Mouse (Mus musculus) C2C12 (cell line): ENCODE measurements around the gene Vangl2. TPM values are rescaled to one million over a fixed set of nuclear protein-coding genes. Genes with fewer than 3 reads are reported as not detected.

Source experiments
- H3K27me3 ChIP-seq: one replicate; pipeline ENCODE4 v1.6.1; 2011; ENCODE audit not compliant: control insufficient read depth, insufficient read depth, insufficient read length
- H3K36me3 ChIP-seq: one replicate; pipeline ENCODE4 v1.6.1; 2011; ENCODE audit not compliant: control insufficient read depth, insufficient read depth
- H3K4me3 ChIP-seq: one replicate; pipeline ENCODE4 v1.5.1; 2011; ENCODE audit warnings: mild to moderate bottlenecking, control low read depth; ENCODE audit not compliant: poor library complexity, insufficient read depth, severe bottlenecking
- H3K79me2 ChIP-seq: one replicate; pipeline ENCODE4 v1.6.1; 2011; ENCODE audit not compliant: control insufficient read depth, insufficient read depth
- H3K79me3 ChIP-seq: one replicate; pipeline ENCODE4 v1.6.1; 2011; ENCODE audit warnings: low read depth, control low read depth
- H3ac ChIP-seq: one replicate; pipeline ENCODE3; 2011; ENCODE audit warnings: low read depth; ENCODE audit not compliant: control insufficient read depth, insufficient read length
- CEBPB ChIP-seq: IDR thresholded peaks from one replicate; pipeline ENCODE4 v1.6.1; 2011; ENCODE audit warnings: low read depth, mild to moderate bottlenecking, control low read depth, moderate library complexity
- CTCF ChIP-seq: IDR thresholded peaks from one replicate; pipeline ENCODE4 v1.5.1; 2011; ENCODE audit not compliant: control insufficient read depth, insufficient read depth, insufficient read length
- FOSL1 ChIP-seq: IDR thresholded peaks from one replicate; pipeline ENCODE4 v1.8.0; 2011; ENCODE audit warnings: mild to moderate bottlenecking, low read length; ENCODE audit not compliant: poor library complexity, insufficient read depth, severe bottlenecking
- MAX ChIP-seq: IDR thresholded peaks from one replicate; pipeline ENCODE4 v1.6.1; 2011; ENCODE audit warnings: mild to moderate bottlenecking, control low read depth
- MYOD1 ChIP-seq: IDR thresholded peaks from one replicate; pipeline ENCODE4 v1.6.1; 2011; ENCODE audit warnings: low read depth; ENCODE audit not compliant: control insufficient read depth, insufficient read length
- MYOG ChIP-seq: IDR thresholded peaks from one replicate; pipeline ENCODE4 v1.6.1; 2011; ENCODE audit not compliant: control insufficient read depth, insufficient read length; ENCODE audit errors: extremely low read depth
- USF1 ChIP-seq: IDR thresholded peaks from one replicate; pipeline ENCODE4 v1.6.1; 2011; ENCODE audit warnings: low read depth, mild to moderate bottlenecking, control low read depth, moderate library complexity
- polyA plus RNA-seq: library from polyadenylated mRNA; unstranded; fragments of >200 nt; fragmentation: generic; extraction: Trizol; gene quantifications from one replicate; pipeline ENCODE4 v1.2.1, GENCODE M21; 2012; ENCODE audit warnings: missing spikeins

Vangl2 gene
- polyA plus RNA-seq, 1 experiment = 5.7 TPM

- Histone ChIP-seq H3K36me3 (no peaks in the 10 kb centered on the region), H3ac (no peak overlapping the region), H3K79me2 (no peaks in the 10 kb centered on the region), H3K79me3 (no peaks in the 10 kb centered on the region), H3K27me3 (no peaks in the 10 kb centered on the region), H3K4me3 (no peak overlapping the region)
- TF ChIP-seq CEBPB = no peak
- TF ChIP-seq CTCF = no peak
- TF ChIP-seq MYOG = no peak
- no peak for TF ChIP-seq MAX
- no peak for TF ChIP-seq MYOD1
- TF ChIP-seq USF1 = no peak
- TF ChIP-seq FOSL1 = no peak
These were observed 8.9 kb downstream of the Vangl2 start for GRCm38 (mm10) chr1:172019339-172019738.

DNA sequence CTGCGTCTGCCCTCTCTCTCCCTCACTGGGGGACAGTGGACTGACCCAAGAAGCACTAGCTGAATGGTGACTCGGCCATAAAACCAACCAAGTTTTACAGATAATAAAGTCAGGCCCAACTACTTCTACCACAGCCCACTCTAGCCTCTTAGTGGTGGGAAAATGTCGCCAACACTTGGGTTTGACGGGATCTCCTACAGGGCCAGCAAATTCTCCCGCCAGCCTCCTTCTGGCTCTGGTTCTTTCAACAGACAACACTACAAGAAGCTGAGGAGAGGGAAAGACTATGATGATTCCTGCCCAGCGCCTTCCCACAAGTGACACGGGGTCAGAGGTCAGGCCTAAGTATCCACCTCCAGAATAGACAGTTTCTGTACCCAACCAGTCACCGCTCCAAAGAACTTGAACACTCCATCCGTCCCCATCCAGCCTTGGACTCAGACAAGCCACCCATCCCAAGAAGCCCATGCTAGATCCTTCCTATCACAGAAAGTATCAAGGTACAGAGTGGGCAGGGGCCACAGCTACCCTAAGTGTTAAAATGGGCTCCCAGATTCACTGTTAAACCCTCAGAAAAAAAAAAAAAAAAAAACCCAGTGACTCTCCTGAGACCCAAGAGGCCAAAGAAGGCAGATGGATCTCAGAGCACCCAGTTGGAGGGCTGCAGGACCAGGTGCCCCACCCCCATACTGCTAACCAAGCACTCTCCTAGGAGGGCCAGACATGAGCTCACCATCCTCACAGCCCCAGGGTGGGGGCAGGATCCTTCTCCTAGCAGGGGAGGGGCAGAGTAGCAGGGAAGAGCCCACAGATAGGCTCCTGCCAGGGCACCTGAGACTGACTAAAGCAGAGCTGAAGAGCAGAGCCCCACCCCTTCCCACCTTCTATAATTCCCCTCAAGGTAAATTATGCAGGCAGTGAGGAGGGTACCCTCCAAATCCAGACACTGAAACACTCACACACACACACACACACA lies 9.6 kb downstream of the Vangl2 start:
- H3K4me3 ChIP-seq = no peak overlapping the region
- H3ac ChIP-seq = no peak overlapping the region
- TF ChIP-seq MAX = no peak
- TF ChIP-seq CEBPB = no peak
- no peak for TF ChIP-seq MYOD1
- no peak for TF ChIP-seq CTCF
- no peak for TF ChIP-seq MYOG
- no peak for TF ChIP-seq USF1
- no peak for TF ChIP-seq FOSL1
- H3K79me3 ChIP-seq = no peaks in the 10 kb centered on the region
- no peaks in the 10 kb centered on the region for H3K27me3 ChIP-seq
- H3K79me2 ChIP-seq = no peaks in the 10 kb centered on the region
- no peaks in the 10 kb centered on the region for H3K36me3 ChIP-seq

DNA sequence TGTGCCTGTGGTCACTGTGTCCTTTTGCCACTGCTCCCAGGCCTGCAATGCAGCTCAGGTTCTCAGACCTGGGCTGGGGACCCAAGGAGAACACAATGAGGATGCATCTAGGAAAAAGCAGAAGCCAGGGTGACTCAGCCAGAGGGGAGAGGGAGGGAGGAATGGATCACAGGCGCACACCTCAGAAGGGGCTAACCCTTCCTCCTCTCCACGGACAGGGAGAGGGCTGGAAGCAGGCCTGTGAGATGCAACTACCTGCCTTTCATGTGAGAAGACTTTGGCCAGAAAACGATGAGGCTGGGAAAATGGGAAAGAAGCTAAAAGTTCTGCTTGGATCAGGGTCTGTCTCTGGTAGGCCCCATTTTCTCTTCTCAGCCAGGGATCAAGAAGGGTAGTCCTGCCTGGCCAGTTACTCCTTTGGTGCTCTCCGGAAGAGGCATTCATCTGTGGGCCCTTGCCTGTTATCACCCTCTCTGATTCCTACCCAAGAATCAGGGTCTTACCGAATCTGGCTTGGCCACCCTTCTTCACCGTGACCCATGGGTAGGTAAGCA lies 10.7 kb downstream of the Vangl2 start:
- TF ChIP-seq MYOG (no peak), CEBPB (no peak)
- H3K36me3 ChIP-seq = no peaks in the 10 kb centered on the region
- no peaks in the 10 kb centered on the region for H3K79me3 ChIP-seq
- H3K4me3 ChIP-seq = no peak overlapping the region
- no peak overlapping the region for H3ac ChIP-seq
- H3K79me2 ChIP-seq = no peaks in the 10 kb centered on the region
- H3K27me3 ChIP-seq = no peaks in the 10 kb centered on the region

DNA sequence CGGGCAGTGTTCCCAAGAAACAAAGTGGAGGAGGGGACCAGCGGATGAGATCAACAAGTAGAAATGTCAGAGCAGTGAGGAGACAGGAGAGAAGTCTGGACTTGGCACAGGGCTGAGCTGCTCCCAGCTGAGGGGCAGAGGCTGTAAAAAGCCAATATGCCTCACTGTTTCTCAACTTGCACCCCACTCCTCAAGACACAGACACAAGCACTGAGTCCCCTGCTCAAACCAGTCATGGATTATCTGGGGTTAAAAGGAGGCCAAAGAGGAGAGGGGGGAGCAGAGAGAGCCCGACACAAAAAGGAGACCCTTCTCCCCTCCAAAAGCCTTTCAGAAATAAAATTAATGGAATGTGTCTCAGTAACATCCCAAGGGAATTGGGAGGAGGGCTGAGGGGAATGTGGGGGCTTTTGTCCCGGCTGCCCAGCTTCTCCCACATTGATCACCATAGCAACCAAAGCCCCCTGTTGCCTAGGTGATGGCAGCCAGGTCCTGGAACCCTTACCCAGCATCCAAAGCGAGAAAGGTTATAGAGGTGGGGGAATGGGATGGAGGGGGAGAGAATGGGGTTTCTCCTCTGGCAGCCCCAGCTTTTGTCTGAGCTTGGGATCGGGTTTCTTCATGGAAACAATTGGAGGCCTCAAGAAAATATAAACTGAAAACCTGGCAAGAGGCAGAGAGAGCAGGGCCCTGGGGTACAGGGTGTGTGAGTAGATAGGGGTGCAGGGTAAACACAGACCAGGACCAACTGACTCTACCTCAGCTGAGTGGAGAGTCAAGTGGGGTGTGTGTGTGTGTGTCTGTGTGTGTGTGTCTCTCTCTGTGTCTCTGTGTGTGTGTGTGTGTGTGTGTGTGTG lies 11.4 kb downstream of the Vangl2 start:
- no peak overlapping the region for H3K4me3 ChIP-seq
- TF ChIP-seq FOSL1 = no peak
- no peak for TF ChIP-seq MAX
- no peak for TF ChIP-seq MYOD1
- no peak for TF ChIP-seq CEBPB
- TF ChIP-seq CTCF = no peak
- no peak for TF ChIP-seq USF1
- no peak for TF ChIP-seq MYOG
- peaks cover 2% of the 10 kb centered on the region for H3K36me3 ChIP-seq
- no peaks in the 10 kb centered on the region for H3K79me3 ChIP-seq
- H3K27me3 ChIP-seq = no peaks in the 10 kb centered on the region
- no peak overlapping the region for H3ac ChIP-seq
- no peaks in the 10 kb centered on the region for H3K79me2 ChIP-seq

GRCm38 (mm10) chr1:172016031-172016430 lies 12.2 kb downstream of the Vangl2 start:
- no peaks in the 10 kb centered on the region for H3K79me2 ChIP-seq
- H3K36me3 ChIP-seq = peaks cover 6% of the 10 kb centered on the region

More at GRCm38 (mm10) chr1:172016031-172016430, 12.2 kb downstream of the Vangl2 start:
- no peak for TF ChIP-seq CEBPB
- no peak for TF ChIP-seq FOSL1
- TF ChIP-seq MAX = no peak
- TF ChIP-seq MYOG = no peak
- no peak for TF ChIP-seq MYOD1
- no peak for TF ChIP-seq USF1
- TF ChIP-seq CTCF = no peak
- Histone ChIP-seq H3ac (no peak overlapping the region), H3K27me3 (no peaks in the 10 kb centered on the region), H3K4me3 (no peak overlapping the region), H3K79me3 (no peaks in the 10 kb centered on the region)
